Mouse (Mus musculus): ENCODE results near the gene Ppil1.

GRCm38 (mm10) chr17:29273889-29274288 is 9.9 kb upstream of the Ppil1 start:
- TF ChIP-seq CTCF (IDR thresholded peaks at IDR 0.05; ENCODE audit: extremely low read depth, insufficient read length, insufficient replicate concordance, low read depth, low read length) (no peak), POLR2A (IDR thresholded peaks at IDR 0.05; ENCODE audit: low read depth, low read length) (no peak)
